Mouse (Mus musculus) G1E (cell line): ENCODE data around the gene Mterf2. TPM values are rescaled to one million over a fixed set of nuclear protein-coding genes. Genes with fewer than 3 reads are reported as not detected.

Experiments used
- ATAC-seq: 2 replicates; pipeline ENCODE4 v1.8.0; 2016; ENCODE audit warnings: mild to moderate bottlenecking; ENCODE audit not compliant: insufficient number of reproducible peaks, poor library complexity, low FRiP score, severe bottlenecking; ENCODE audit errors: extremely low read depth
- DNase-seq: peaks from one replicate; pipeline ENCODE4 v3.0.0; 2012; ENCODE audit warnings: low spot score
- H3K27me3 ChIP-seq: 2 replicates; pipeline ENCODE4 v1.6.1; 2012; ENCODE audit warnings: mild to moderate bottlenecking, low read length, inconsistent platforms; ENCODE audit not compliant: insufficient read depth
- H3K36me3 ChIP-seq: replicated peaks from 2 replicates; pipeline ENCODE3; 2012; ENCODE audit warnings: mild to moderate bottlenecking, inconsistent platforms
- H3K4me1 ChIP-seq: 2 replicates; pipeline ENCODE4 v1.6.1; 2012; ENCODE audit warnings: low read depth, low read length, inconsistent platforms, mixed read lengths; ENCODE audit not compliant: insufficient read depth
- H3K4me3 ChIP-seq: 2 replicates; pipeline ENCODE4 v1.5.1; 2012; ENCODE audit warnings: low read depth, mild to moderate bottlenecking, inconsistent platforms, low read length, moderate library complexity, mixed read lengths
- H3K9me3 ChIP-seq: replicated peaks from 2 replicates; pipeline ENCODE4 v1.6.1; 2012; ENCODE audit warnings: inconsistent platforms
- CTCF ChIP-seq: IDR thresholded peaks from 2 replicates; pipeline ENCODE4 v1.5.1; 2012; ENCODE audit warnings: low read depth, low read length, inconsistent platforms, mixed read lengths
- GATA1 ChIP-seq: IDR thresholded peaks from 2 replicates; pipeline ENCODE4 v1.6.1; 2012; ENCODE audit warnings: borderline replicate concordance, low read length, inconsistent platforms, mixed read lengths
- GATA2 ChIP-seq: IDR thresholded peaks from 2 replicates; pipeline ENCODE4 v1.6.1; 2012; ENCODE audit warnings: low read depth, low read length, inconsistent platforms, borderline replicate concordance
- POLR2AphosphoS5 ChIP-seq: IDR thresholded peaks from 2 replicates; pipeline ENCODE4 v1.6.1; 2012; ENCODE audit warnings: low read depth, low read length, inconsistent platforms; ENCODE audit not compliant: insufficient replicate concordance
- TAL1 ChIP-seq: conservative IDR thresholded peaks from 2 replicates; pipeline ENCODE4 v1.6.1; 2012; ENCODE audit warnings: low read depth, low read length, inconsistent platforms, mixed read lengths
- polyA plus RNA-seq: library from polyadenylated mRNA; stranded (reverse); fragments of >175 nt; gene quantifications from 2 replicates; pipeline ENCODE4 v1.2.3, GENCODE M21; 2012
- total RNA-seq, 2 experiments: library from RNA; stranded (forward) in 1 of 2; stranded (reverse) in 1 of 2; fragments of 200-1000 nt in 1 of 2; fragments of >200 nt in 1 of 2; fragmentation: Nextera tagmentation in 1 of 2; gene quantifications; 2 replicates each; pipeline ENCODE4 v1.2.3; 2014 to 2017

Mterf2 gene
- total and polyA plus RNA-seq, 3 experiments = 0.59 to 35.3 (median 15.4) TPM

DNA sequence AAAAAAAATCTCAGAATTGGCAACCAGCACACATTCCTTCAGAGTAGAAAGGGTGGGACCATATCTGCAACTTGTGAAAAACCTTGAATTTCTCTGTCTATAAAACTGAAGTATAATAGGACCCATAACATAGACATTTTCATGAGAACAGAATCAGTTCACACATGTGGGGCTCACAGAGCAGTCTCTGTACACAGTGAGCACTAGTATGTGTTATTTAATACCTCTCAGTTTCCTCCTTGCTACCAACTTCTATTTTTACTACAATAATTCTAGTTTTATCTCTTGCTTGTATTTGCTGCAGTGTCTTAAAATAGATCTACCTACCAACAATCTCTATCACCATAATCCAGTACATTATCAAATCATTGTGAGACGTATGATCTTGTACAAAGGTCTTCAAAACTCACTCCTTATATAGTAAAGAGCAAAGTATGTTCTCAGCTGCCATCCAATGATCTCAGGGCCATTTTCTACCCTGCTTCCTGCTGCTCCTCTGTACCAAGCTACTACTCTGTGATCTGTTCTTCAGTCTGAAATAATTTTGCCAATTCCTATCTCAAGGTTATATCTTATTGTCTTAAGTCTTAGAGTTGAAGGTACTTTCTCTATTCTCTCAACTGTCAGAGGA is 32.3 kb upstream of the Mterf2 start:
- Histone ChIP-seq H3K36me3 (no peaks in the 10 kb centered on the region), H3K4me1 (no peaks in the 10 kb centered on the region), H3K9me3 (no peaks in the 10 kb centered on the region), H3K4me3 (no peak overlapping the region), H3K27me3 (no peaks in the 10 kb centered on the region)
- no peak for DNase-seq
- no peak for ATAC-seq
- no peak for TF ChIP-seq CTCF
- no peak for TF ChIP-seq TAL1
- no peak for TF ChIP-seq GATA2
- TF ChIP-seq POLR2AphosphoS5 = no peak
- no peak for TF ChIP-seq GATA1

DNA sequence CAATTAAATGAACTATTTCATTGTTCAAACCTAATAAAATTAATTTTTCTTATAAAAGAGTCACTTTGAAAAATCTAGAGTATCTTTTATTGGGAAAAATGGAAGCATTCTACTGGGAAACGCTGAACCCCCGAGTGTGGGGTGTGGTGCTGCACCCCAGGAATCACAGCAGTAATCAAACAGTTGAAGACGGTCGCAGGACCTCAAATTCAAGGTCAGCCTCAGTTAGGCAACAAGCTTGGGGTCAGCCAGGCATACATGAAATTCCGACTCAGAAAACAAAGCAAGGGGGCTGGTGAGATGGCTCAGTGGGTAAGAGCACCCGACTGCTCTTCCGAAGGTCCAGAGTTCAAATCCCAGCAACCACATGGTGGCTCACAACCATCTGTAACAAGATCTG is 29.6 kb upstream of the Mterf2 start:
- Histone ChIP-seq H3K4me3 (no peak overlapping the region), H3K36me3 (no peaks in the 10 kb centered on the region), H3K27me3 (no peaks in the 10 kb centered on the region), H3K9me3 (no peaks in the 10 kb centered on the region), H3K4me1 (no peaks in the 10 kb centered on the region)
- DNase-seq (no peak), ATAC-seq (no peak)
- no peak for TF ChIP-seq POLR2AphosphoS5

DNA sequence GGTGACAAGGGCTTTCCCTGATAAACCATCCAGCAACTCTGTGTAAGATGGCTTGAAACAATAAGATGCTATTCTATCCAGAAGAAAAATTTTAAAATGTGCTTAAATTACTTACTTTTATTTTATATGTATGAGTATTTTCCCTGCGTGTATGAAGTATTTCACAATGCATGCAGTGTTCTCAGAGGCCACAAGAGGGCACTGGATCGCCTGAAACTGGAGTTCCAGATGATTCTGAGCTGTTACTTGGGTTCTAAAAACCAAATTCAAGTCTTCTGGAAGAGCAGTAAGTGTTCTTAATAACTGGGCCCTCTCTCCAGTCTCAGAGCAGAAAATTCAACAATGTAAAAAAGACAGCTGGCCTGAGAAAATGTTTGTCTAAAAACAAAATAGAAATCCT is 26.4 kb upstream of the Mterf2 start:
- Histone ChIP-seq H3K36me3 (no peaks in the 10 kb centered on the region), H3K27me3 (no peaks in the 10 kb centered on the region), H3K9me3 (no peaks in the 10 kb centered on the region), H3K4me3 (no peak overlapping the region), H3K4me1 (no peaks in the 10 kb centered on the region)
- DNase-seq = no peak
- peak; percentile 41 for TF ChIP-seq CTCF
- no peak for TF ChIP-seq POLR2AphosphoS5
- no peak for TF ChIP-seq GATA2
- no peak for ATAC-seq

DNA sequence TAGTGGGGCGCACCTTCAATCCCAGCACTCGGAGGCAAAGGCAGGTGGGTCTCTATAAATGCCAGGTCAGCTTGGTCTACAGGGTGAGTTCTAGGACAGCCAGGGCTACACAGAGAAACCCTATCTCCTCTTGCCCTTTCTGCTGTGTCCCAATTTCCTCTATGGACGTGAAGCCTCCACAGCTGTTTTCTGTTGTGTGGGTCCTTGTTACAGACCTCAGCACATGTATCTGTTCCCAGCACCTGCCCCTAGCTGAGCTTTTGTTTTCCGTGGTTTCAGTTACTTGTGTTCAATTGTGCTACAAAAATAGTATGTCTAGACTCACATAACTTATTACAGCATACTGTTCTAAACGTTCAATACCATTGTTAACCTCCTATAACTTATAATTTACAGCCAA is 21.4 kb upstream of the Mterf2 start:
- DNase-seq (no peak), ATAC-seq (no peak)
- H3K27me3 ChIP-seq = peaks cover 4% of the 10 kb centered on the region; the same call in 1 of the 2 replicates
- TF ChIP-seq GATA1 (no peak), CTCF (no peak), GATA2 (no peak), TAL1 (no peak), POLR2AphosphoS5 (no peak)
- no peaks in the 10 kb centered on the region for H3K9me3 ChIP-seq
- H3K4me3 ChIP-seq = no peak overlapping the region
- H3K36me3 ChIP-seq = no peaks in the 10 kb centered on the region
- no peaks in the 10 kb centered on the region for H3K4me1 ChIP-seq

DNA sequence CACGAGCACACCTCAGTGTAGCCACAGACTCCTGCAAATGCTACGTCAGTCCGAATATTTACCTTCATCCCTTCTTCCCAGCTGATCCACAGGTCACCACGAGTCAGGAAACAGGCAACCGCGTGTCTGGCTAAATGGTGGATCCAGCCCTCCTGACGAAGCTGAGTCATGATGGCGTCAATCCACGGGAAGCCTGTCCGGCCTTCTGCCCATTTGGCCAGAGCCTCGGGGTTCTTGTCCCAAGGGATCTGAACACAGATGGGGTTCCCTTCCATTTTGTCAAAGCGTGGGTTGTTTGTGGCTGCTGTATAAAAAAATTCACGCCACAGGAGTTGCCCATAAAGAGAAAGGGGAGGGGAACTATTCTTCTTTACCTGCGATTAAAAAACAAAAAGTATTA is 18.5 kb upstream of the Mterf2 start:
- Histone ChIP-seq H3K27me3 (peaks cover 4% of the 10 kb centered on the region; the same call in 1 of the 2 replicates), H3K4me3 (no peak overlapping the region), H3K36me3 (no peaks in the 10 kb centered on the region), H3K4me1 (no peaks in the 10 kb centered on the region), H3K9me3 (no peaks in the 10 kb centered on the region)
- ATAC-seq (no peak), DNase-seq (no peak)
- TF ChIP-seq TAL1 (no peak), POLR2AphosphoS5 (no peak), GATA1 (no peak), GATA2 (no peak), CTCF (no peak)

DNA sequence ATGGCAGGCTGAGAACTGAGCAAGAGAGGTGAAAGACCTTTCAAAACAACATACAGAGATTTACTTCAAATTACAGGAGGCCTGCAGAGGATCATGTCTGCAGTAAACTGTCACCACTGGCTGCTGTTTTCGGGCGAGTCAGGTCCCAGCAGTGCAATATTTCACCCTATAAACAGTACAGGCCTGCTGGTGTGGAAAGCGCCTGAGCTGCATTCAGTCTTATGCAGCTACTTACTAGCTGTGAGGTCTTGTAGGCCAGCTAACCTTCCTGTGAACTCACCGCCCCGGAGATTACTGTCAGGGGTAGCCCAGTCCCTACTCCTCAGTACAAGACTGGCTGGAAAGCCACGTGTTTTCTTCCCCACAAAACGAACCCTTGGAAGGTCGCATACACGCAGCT is 13.6 kb upstream of the Mterf2 start:
- TF ChIP-seq POLR2AphosphoS5 = no peak
- DNase-seq = no peak
- Histone ChIP-seq H3K4me3 (no peak overlapping the region), H3K36me3 (no peaks in the 10 kb centered on the region), H3K27me3 (peaks cover 6% of the 10 kb centered on the region; the same call in 1 of the 2 replicates), H3K9me3 (no peaks in the 10 kb centered on the region), H3K4me1 (no peaks in the 10 kb centered on the region)
- no peak for ATAC-seq

DNA sequence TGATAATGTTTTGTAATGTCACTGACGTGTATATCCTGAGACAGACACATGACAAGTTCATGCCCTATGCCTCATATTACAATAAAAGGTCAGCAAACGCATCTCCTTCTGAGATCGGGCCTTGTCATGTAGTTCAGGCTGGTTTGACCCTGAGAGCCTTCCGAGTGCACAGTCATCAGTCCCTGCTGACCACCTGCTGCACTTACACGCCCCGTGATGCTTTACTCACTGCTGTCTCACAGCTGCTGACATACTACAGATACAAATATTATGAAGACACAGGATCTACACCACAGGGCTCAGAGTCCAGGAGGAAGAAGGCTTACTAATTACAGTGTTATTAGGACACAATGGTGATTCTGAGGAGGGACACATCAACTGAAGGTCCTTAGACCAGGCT is 8.7 kb upstream of the Mterf2 start:
- Histone ChIP-seq H3K36me3 (no peaks in the 10 kb centered on the region), H3K9me3 (no peaks in the 10 kb centered on the region), H3K4me1 (no peaks in the 10 kb centered on the region), H3K4me3 (no peak overlapping the region), H3K27me3 (peaks cover 5% of the 10 kb centered on the region; the same call in 1 of the 2 replicates)
- DNase-seq (no peak), ATAC-seq (no peak)
- TF ChIP-seq GATA1 (no peak), CTCF (no peak), GATA2 (no peak), POLR2AphosphoS5 (no peak), TAL1 (no peak)
